Mouse (Mus musculus) neural tube, embryonic 15.5 days (tissue): ENCODE results near the gene Gm20388. TPM values are rescaled to one million over a fixed set of nuclear protein-coding genes. Genes with fewer than 3 reads are reported as not detected.

Experiments used
- ATAC-seq: fragments of 200-750 bp; cut with Nextera tagmentation; 2 replicates; pipeline ENCODE4 v1.8.0; 2017; ENCODE audit warnings: mild to moderate bottlenecking, moderate TSS enrichment, moderate library complexity; ENCODE audit not compliant: low FRiP score
- H3K27ac ChIP-seq: fragments of 300-500 bp; sonication (generic); replicated peaks from 2 replicates; pipeline ENCODE4 v1.5.1; 2015; ENCODE audit warnings: mild to moderate bottlenecking, inconsistent platforms
- H3K27me3 ChIP-seq: fragments of 300-500 bp; sonication (generic); replicated peaks from 2 replicates; pipeline ENCODE4 v1.6.1; 2015; ENCODE audit warnings: inconsistent platforms
- H3K36me3 ChIP-seq: fragments of 300-500 bp; sonication (generic); 2 replicates; pipeline ENCODE4 v1.6.1; 2015; ENCODE audit warnings: inconsistent platforms
- H3K4me1 ChIP-seq: fragments of 300-500 bp; sonication (generic); 2 replicates; pipeline ENCODE4 v1.6.1; 2015; ENCODE audit warnings: inconsistent platforms
- H3K4me2 ChIP-seq: fragments of 300-500 bp; sonication (generic); 2 replicates; pipeline ENCODE4 v1.6.1; 2015; ENCODE audit warnings: inconsistent platforms, mild to moderate bottlenecking, moderate library complexity
- H3K4me3 ChIP-seq: fragments of 300-500 bp; sonication (generic); replicated peaks from 2 replicates; pipeline ENCODE4 v1.5.1; 2015; ENCODE audit warnings: mild to moderate bottlenecking, inconsistent platforms
- H3K9ac ChIP-seq: fragments of 300-500 bp; sonication (generic); replicated peaks from 2 replicates; pipeline ENCODE4 v1.6.1; 2015; ENCODE audit warnings: mild to moderate bottlenecking, inconsistent platforms
- H3K9me3 ChIP-seq: fragments of 300-500 bp; sonication (generic); replicated peaks from 2 replicates; pipeline ENCODE4 v1.6.1; 2016; ENCODE audit warnings: inconsistent platforms
- WGBS: fragments of 180-500 bp; shearing (Covaris S2); methylation state at CpG from one replicate; pipeline ENCODE4 v1.1.7; 2015; ENCODE audit warnings: mixed read lengths; 5-methylcytosine and 5-hydroxymethylcytosine counted together
- polyA plus RNA-seq: library from polyadenylated mRNA; unstranded; fragments of >200 nt; fragmentation: Nextera tagmentation; extraction: Ambion mirVana; gene quantifications from 2 replicates; pipeline ENCODE4 v1.2.1, GENCODE M21; 2015

Gene Gm20388
- polyA plus RNA-seq, 1 experiment from 2014 or later = not detected

GRCm38 (mm10) chr8:123341040-123342015, 3430.7 kb downstream of the Gm20388 start:
- Histone ChIP-seq H3K36me3 (peaks cover 5% of the 10 kb centered on the region; the same call in 1 of the 2 replicates), H3K27me3 (no peaks in the 10 kb centered on the region), H3K4me2 (no peak overlapping the region), H3K9ac (no peak overlapping the region), H3K4me3 (no peak overlapping the region), H3K27ac (no peak overlapping the region), H3K4me1 (peaks cover 10% of the 10 kb centered on the region; the same call in 1 of the 2 replicates), H3K9me3 (no peaks in the 10 kb centered on the region)
- 91% methylated on average over 27 of the region's 27 CpGs for WGBS
- ATAC-seq = no peak

GRCm38 (mm10) chr8:123342253-123342652, 3431.6 kb downstream of the Gm20388 start:
- Histone ChIP-seq H3K4me3 (no peak overlapping the region), H3K4me2 (no peak overlapping the region), H3K9me3 (no peaks in the 10 kb centered on the region), H3K9ac (no peak overlapping the region), H3K36me3 (peaks cover 5% of the 10 kb centered on the region; the same call in 1 of the 2 replicates), H3K27ac (no peak overlapping the region), H3K27me3 (no peaks in the 10 kb centered on the region), H3K4me1 (peaks cover 6% of the 10 kb centered on the region; the same call in 1 of the 2 replicates)
- WGBS = 90% methylated on average over 8 of the region's 8 CpGs
- no peak for ATAC-seq

DNA sequence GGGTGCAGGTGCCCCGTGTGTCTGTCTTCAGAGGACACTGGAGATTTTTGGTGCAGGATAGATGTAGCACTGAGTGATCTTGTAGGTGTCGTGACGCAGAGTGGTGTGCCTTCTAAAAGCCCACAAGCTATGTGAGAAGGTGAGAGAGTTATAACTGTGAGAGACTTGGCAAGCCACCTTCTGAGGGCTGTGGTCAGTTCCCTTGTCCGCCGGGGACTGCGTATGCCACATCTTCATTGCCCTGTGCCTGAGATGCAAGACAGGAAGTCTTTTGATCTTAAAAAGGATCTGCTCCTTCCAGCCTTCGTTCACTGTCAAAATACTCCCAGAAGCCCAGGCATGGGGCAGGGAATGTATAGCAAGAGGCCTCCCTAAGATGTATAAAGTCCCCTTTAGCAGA, 3432.3 kb downstream of the Gm20388 start:
- H3K4me3 ChIP-seq = no peak overlapping the region
- ATAC-seq = no peak
- H3K4me2 ChIP-seq = no peak overlapping the region
- WGBS = 85% methylated on average over 7 of the region's 7 CpGs
- H3K27me3 ChIP-seq = no peaks in the 10 kb centered on the region
- H3K36me3 ChIP-seq = peaks cover 5% of the 10 kb centered on the region; the same call in 1 of the 2 replicates
- no peaks in the 10 kb centered on the region for H3K9me3 ChIP-seq
- no peak overlapping the region for H3K27ac ChIP-seq
- H3K9ac ChIP-seq = no peak overlapping the region
- H3K4me1 ChIP-seq = peaks cover 6% of the 10 kb centered on the region; the same call in 1 of the 2 replicates

DNA sequence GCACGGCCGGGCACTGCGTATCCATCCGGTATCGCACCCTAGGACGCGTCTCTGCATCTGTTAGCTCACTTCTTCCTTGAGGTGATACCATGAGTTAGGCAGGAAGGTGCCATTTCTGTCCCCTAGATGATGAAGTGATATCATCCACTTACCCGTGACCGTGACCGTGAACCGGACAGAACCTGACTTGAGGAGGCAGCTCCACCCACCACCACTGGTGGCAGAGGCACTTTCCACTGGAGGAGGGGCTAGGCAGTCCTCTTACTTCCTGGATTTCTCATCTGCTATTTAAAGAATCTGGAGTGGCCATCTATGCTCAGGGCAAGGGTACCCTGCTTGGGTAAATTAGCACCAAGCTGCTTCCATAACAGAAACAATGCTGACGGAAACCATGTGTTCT, 3432.8 kb downstream of the Gm20388 start:
- no peak for ATAC-seq
- no peaks in the 10 kb centered on the region for H3K27me3 ChIP-seq
- no peak overlapping the region for H3K27ac ChIP-seq
- no peaks in the 10 kb centered on the region for H3K9me3 ChIP-seq
- no peak overlapping the region for H3K9ac ChIP-seq
- H3K36me3 ChIP-seq = peaks cover 9% of the 10 kb centered on the region; the same call in 1 of the 2 replicates
- peaks cover 6% of the 10 kb centered on the region; the same call in 1 of the 2 replicates for H3K4me1 ChIP-seq
- H3K4me3 ChIP-seq = no peak overlapping the region
- no peak overlapping the region for H3K4me2 ChIP-seq
- 88% methylated on average over 12 of the region's 12 CpGs for WGBS

DNA sequence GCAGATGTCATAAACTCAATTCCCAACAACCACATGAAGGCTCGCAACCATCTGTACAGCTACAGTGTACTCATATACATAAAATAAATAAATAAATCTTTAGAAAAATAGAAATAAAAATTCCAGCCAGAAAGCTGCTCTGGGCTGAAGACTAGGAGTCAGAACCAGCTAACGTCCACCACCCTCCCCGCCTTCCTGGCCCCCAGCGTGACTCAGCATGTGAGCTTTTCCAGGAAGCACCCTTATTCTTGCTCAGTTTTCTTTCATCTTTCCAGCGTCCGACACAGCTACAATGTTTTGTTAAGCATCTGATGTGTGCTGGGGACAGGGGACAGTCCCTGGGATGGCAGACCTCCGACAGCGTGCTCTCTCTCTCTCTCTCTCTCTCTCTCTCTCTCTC, 3434.5 kb downstream of the Gm20388 start:
- Histone ChIP-seq H3K4me3 (no peak overlapping the region), H3K36me3 (peaks cover 12% of the 10 kb centered on the region; the same call in 1 of the 2 replicates), H3K27ac (no peak overlapping the region), H3K9ac (no peak overlapping the region), H3K27me3 (no peaks in the 10 kb centered on the region), H3K9me3 (no peaks in the 10 kb centered on the region), H3K4me2 (no peak overlapping the region), H3K4me1 (peaks cover 6% of the 10 kb centered on the region; the same call in 1 of the 2 replicates)
- 81% methylated on average over 8 of the region's 8 CpGs for WGBS
- ATAC-seq = no peak

DNA sequence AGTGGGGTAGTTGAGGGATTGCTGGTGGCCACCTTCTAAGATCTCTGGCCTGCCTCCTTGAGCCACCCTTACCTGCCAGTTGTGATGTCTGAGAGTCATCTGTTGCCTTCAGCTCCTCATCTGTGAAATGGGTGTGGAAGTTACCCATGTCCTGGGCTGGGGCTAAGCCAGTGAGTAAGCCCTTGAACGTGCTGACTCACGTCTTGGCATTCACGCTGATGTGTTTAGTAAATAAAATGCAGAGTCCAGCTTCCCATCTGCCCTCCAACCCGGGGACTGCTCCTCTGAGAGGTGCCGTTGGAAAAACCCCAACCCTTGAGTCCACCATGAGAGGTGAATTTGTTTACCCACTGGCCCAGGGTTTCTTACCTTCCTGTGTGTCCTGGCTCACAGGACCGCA, 3435.2 kb downstream of the Gm20388 start:
- Histone ChIP-seq H3K4me3 (no peak overlapping the region), H3K9me3 (no peaks in the 10 kb centered on the region), H3K27ac (no peak overlapping the region), H3K4me2 (no peak overlapping the region), H3K36me3 (0 out of 2 replicates have a peak, but pooled peaks cover 13% of the 10 kb centered on the region), H3K4me1 (peaks cover 6% of the 10 kb centered on the region; the same call in 1 of the 2 replicates), H3K9ac (no peak overlapping the region), H3K27me3 (no peaks in the 10 kb centered on the region)
- ATAC-seq = no peak
- 86% methylated on average over 6 of the region's 6 CpGs for WGBS

DNA sequence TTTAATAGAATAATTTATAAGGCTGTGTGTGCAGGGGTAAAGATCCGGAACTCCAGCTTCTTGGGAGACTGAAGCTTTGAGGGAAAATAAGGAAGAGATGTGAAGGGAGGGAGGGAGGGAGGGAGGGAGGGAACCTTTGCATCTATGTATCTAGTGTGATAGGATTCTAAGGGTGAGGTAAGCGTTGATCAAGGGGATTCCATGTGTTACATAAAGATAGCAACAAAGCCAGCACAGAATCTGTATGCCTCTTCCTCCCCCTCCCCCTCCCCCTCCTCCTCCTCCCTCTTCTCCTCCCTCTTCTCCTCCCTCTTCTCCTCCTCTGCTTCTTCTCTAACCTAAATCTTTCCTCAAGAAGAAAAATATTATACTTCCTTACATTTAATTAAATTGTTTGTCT, 3436.7 kb downstream of the Gm20388 start:
- ATAC-seq = no peak
- Histone ChIP-seq H3K4me1 (peaks cover 7% of the 10 kb centered on the region; the same call in 1 of the 2 replicates), H3K4me3 (no peak overlapping the region), H3K27me3 (no peaks in the 10 kb centered on the region), H3K4me2 (no peak overlapping the region), H3K27ac (no peak overlapping the region), H3K36me3 (0 out of 2 replicates have a peak, but pooled peaks cover 14% of the 10 kb centered on the region), H3K9ac (no peak overlapping the region), H3K9me3 (no peaks in the 10 kb centered on the region)
- WGBS = 100% methylated on average over 2 of the region's 2 CpGs

DNA sequence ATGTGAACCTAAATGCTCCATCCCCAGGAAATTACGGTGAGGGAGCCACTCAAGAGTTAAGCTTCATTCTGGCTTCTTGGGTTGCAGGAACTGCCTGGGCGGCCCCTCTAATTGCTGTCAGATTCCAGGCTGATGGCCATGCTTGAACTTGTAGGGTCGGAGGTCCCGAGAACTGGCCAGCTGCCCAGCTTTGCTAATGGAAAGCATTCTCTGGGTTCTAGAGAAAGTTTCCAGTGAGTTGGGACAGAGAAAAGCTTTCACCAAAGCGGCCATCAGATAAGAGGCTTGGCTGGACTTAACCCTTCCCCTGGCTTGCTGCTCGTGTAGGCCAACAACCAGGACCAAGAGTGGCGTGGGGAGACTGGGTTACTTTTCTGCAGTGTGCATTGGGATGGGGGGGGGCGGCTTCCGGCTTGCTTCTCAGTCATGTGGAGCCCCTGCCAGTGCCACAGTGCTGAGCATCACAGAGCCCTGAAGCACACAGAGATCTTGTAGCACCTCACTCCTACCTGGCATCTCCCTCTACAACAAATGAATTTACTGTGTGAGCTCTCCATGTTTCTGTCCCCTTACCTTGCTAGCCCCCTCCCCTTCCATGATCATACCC, 3437.7 kb downstream of the Gm20388 start:
- no peak overlapping the region for H3K27ac ChIP-seq
- H3K9me3 ChIP-seq = no peaks in the 10 kb centered on the region
- no peak overlapping the region for H3K9ac ChIP-seq
- 58% methylated on average over 9 of the region's 9 CpGs for WGBS
- peaks cover 8% of the 10 kb centered on the region; the same call in 1 of the 2 replicates for H3K4me1 ChIP-seq
- no peak overlapping the region for H3K4me2 ChIP-seq
- H3K36me3 ChIP-seq = 0 out of 2 replicates have a peak, but pooled peaks cover 14% of the 10 kb centered on the region
- no peak for ATAC-seq
- no peak overlapping the region for H3K4me3 ChIP-seq
- no peaks in the 10 kb centered on the region for H3K27me3 ChIP-seq

GRCm38 (mm10) chr8:123349073-123349472, 3438.4 kb downstream of the Gm20388 start:
- Histone ChIP-seq H3K4me2 (no peak overlapping the region), H3K9me3 (no peaks in the 10 kb centered on the region), H3K27ac (no peak overlapping the region), H3K27me3 (no peaks in the 10 kb centered on the region), H3K4me3 (no peak overlapping the region), H3K9ac (no peak overlapping the region), H3K36me3 (0 out of 2 replicates have a peak, but pooled peaks cover 14% of the 10 kb centered on the region), H3K4me1 (peaks cover 6% of the 10 kb centered on the region; the same call in 1 of the 2 replicates)
- no peak for ATAC-seq
- WGBS = 93% methylated on average over 4 of the region's 4 CpGs

DNA sequence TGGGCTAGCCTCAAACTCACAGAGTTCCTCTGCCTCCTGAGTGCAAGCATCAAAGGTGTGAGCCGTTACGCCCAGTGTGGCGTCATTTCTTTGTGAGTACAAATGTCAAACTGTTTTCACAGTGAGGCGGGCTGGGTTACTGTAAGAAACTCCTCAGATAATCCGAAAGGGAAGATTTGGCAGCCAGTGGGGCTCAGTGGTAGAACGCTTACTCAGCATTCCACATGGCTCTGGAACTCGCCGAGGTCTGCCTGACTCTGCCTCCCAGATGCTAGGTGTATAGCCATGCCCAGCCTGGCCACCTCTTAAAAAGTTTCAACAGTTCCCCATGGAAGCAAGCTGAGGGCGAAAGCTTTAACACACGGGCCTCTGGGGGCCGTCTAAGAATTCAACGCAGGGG, 3441.5 kb downstream of the Gm20388 start:
- 87% methylated on average over 12 of the region's 12 CpGs for WGBS
- H3K27ac ChIP-seq = no peak overlapping the region
- H3K4me3 ChIP-seq = no peak overlapping the region
- peaks cover 6% of the 10 kb centered on the region; the same call in 1 of the 2 replicates for H3K4me1 ChIP-seq
- H3K9me3 ChIP-seq = no peaks in the 10 kb centered on the region
- no peak overlapping the region for H3K4me2 ChIP-seq
- H3K9ac ChIP-seq = no peak overlapping the region
- H3K27me3 ChIP-seq = no peaks in the 10 kb centered on the region
- ATAC-seq = no peak
- H3K36me3 ChIP-seq = peaks cover 31% of the 10 kb centered on the region

GRCm38 (mm10) chr8:123352786-123353185, 3442.1 kb downstream of the Gm20388 start:
- no peak for ATAC-seq
- Histone ChIP-seq H3K9me3 (no peaks in the 10 kb centered on the region), H3K4me1 (peaks cover 6% of the 10 kb centered on the region; the same call in 1 of the 2 replicates), H3K36me3 (peaks cover 37% of the 10 kb centered on the region), H3K9ac (no peak overlapping the region), H3K4me3 (no peak overlapping the region), H3K27ac (no peak overlapping the region), H3K27me3 (no peaks in the 10 kb centered on the region), H3K4me2 (no peak overlapping the region)
- 55% methylated on average over 13 of the region's 13 CpGs for WGBS
